In genomic region chr11:115608421-115609399, GRCm38 (mm10) we compare ENCODE assay signal across 15 mouse cellular contexts. TPM values are rescaled to one million over a fixed set of nuclear protein-coding genes. Genes with fewer than 3 reads are reported as not detected.
A peak's percentile ranks its signal among the peaks of the same experiment; 100 is the strongest.
DNase-seq lines count a peak whose midpoint lies in the region; ATAC-seq lines count a peak whose summit lies in the region.
"Had no signal": no experiment of that assay in that cellular context is flagged by ENCODE, and none has a peak within 500 bp of the region (broad histone marks: within the 10 kb centered on the region; RNA-seq: fewer than 3 reads in every experiment).

No protein-coding gene starts in this region.

- no peak overlapping the region for H3K9ac ChIP-seq in kidney, embryonic 15.5 days
- 0 out of 2 replicates have a peak overlapping the region, but pooled peaks have one; percentile 17 for H3K9ac ChIP-seq in neural tube, embryonic 12.5 days
- no peak overlapping the region for H3K9ac ChIP-seq in neural tube, embryonic 15.5 days (replicated peaks)
- H3K9ac ChIP-seq: forebrain, embryonic 12.5 days had no signal

- H3K9me3 ChIP-seq in kidney, embryonic 15.5 days (replicated peaks), result no peaks in the 10 kb centered on the region
- H3K9me3 ChIP-seq in neural tube, embryonic 12.5 days, result no peaks in the 10 kb centered on the region
- no peaks in the 10 kb centered on the region for H3K9me3 ChIP-seq in neural tube, embryonic 15.5 days (replicated peaks)
- H3K9me3 ChIP-seq: forebrain, embryonic 12.5 days had no signal

- no peak overlapping the region for H3K4me3 ChIP-seq in kidney, embryonic 15.5 days (replicated peaks)
- no peak overlapping the region for H3K4me3 ChIP-seq in neural tube, embryonic 12.5 days
- H3K4me3 ChIP-seq in neural tube, embryonic 15.5 days (replicated peaks), result no peak overlapping the region
- H3K4me3 ChIP-seq: forebrain, embryonic 12.5 days had no signal

- 83% methylated on average over 23 of the region's 23 CpGs for WGBS in kidney, embryonic 15.5 days
- 83% methylated on average over 23 of the region's 23 CpGs for WGBS in neural tube, embryonic 12.5 days
- 76% methylated on average over 23 of the region's 23 CpGs for WGBS in neural tube, embryonic 15.5 days

- 0 out of 2 replicates have a peak overlapping the region, but pooled peaks have one; percentile 13 for H3K27ac ChIP-seq in kidney, embryonic 15.5 days
- H3K27ac ChIP-seq in neural tube, embryonic 12.5 days, result no peak overlapping the region
- no peak overlapping the region for H3K27ac ChIP-seq in neural tube, embryonic 15.5 days (replicated peaks)
- H3K27ac ChIP-seq: forebrain, embryonic 12.5 days had no signal

- H3K4me2 ChIP-seq in kidney, embryonic 15.5 days, result no peak overlapping the region
- H3K4me2 ChIP-seq in neural tube, embryonic 12.5 days (replicated peaks), result no peak overlapping the region
- no peak overlapping the region for H3K4me2 ChIP-seq in neural tube, embryonic 15.5 days
- H3K4me2 ChIP-seq: forebrain, embryonic 12.5 days had no signal

- peaks cover 39% of the 10 kb centered on the region for H3K4me1 ChIP-seq in kidney, embryonic 15.5 days
- peaks cover 25% of the 10 kb centered on the region for H3K4me1 ChIP-seq in neural tube, embryonic 12.5 days
- H3K4me1 ChIP-seq in neural tube, embryonic 15.5 days, result peaks cover 36% of the 10 kb centered on the region

- peak; percentile 43 for DNase-seq in cerebellum, adult 9-11 months
- no peak for DNase-seq in cerebellum, adult 18-20 months
- DNase-seq in kidney, postnatal 14 days, result no peak
- DNase-seq in retina, embryonic 14.5 days (ENCODE audit: low spot score), result peak; percentile 25
- no peak for DNase-seq in natural killer cell, adult 2 months (ENCODE audit: low spot score in 2 of 2)
- DNase-seq: gastrocnemius, postnatal 36 days; kidney, postnatal 36 days; lung, adult 2 months; right cerebral cortex, postnatal 14 days; thymus, adult 18-20 months had no signal

- ATAC-seq in kidney, embryonic 15.5 days (replicated peaks; ENCODE audit: low FRiP score), result no peak
- ATAC-seq in neural tube, embryonic 12.5 days (ENCODE audit: low FRiP score, low read depth), result no peak
- no peak for ATAC-seq in neural tube, embryonic 15.5 days (ENCODE audit: low FRiP score)
- ATAC-seq: inflammation-experienced regulatory T-cells, adult 6 months had no signal

- H3K36me3 ChIP-seq in kidney, embryonic 15.5 days, result peaks cover 53% of the 10 kb centered on the region
- peaks cover 46% of the 10 kb centered on the region for H3K36me3 ChIP-seq in neural tube, embryonic 12.5 days
- peaks cover 40% of the 10 kb centered on the region for H3K36me3 ChIP-seq in neural tube, embryonic 15.5 days

- H3K27me3 ChIP-seq in kidney, embryonic 15.5 days, result no peaks in the 10 kb centered on the region
- H3K27me3 ChIP-seq in neural tube, embryonic 12.5 days (replicated peaks), result no peaks in the 10 kb centered on the region
- 0 out of 2 replicates have a peak, but pooled peaks cover 6% of the 10 kb centered on the region for H3K27me3 ChIP-seq in neural tube, embryonic 15.5 days (replicated peaks)
- H3K27me3 ChIP-seq: forebrain, embryonic 12.5 days had no signal

RNA-seq across cellular contexts. Expression of gene Mif4gd, which starts 4.1 kb away (rescaled TPM):
- polyA plus RNA-seq in kidney, embryonic 15.5 days (2015; fragmentation: Nextera tagmentation; extraction: Ambion mirVana), result 35.8 and 37.6 TPM in 2 replicates
- 11.6 and 12.5 TPM in 2 replicates for polyA plus RNA-seq in neural tube, embryonic 12.5 days (2016; fragmentation: Nextera tagmentation; extraction: Ambion mirVana)
- polyA plus RNA-seq in neural tube, embryonic 15.5 days (2015; fragmentation: Nextera tagmentation; extraction: Ambion mirVana), result 11.5 and 19.4 TPM in 2 replicates

RNA-seq across cellular contexts. Expression of gene Gga3, which starts 4.9 kb away (rescaled TPM):
- 18.5 and 20.7 TPM in 2 replicates for polyA plus RNA-seq in kidney, embryonic 15.5 days (2015; fragmentation: Nextera tagmentation; extraction: Ambion mirVana)
- polyA plus RNA-seq in neural tube, embryonic 12.5 days (2016; fragmentation: Nextera tagmentation; extraction: Ambion mirVana), result 33.7 and 38.5 TPM in 2 replicates
- 34.6 and 35.0 TPM in 2 replicates for polyA plus RNA-seq in neural tube, embryonic 15.5 days (2015; fragmentation: Nextera tagmentation; extraction: Ambion mirVana)

RNA-seq across cellular contexts. Expression of gene Mrps7, which starts 5.0 kb away (rescaled TPM):
- 102 and 103 TPM in 2 replicates for polyA plus RNA-seq in kidney, embryonic 15.5 days (2015; fragmentation: Nextera tagmentation; extraction: Ambion mirVana)
- 85.2 and 90.2 TPM in 2 replicates for polyA plus RNA-seq in neural tube, embryonic 12.5 days (2016; fragmentation: Nextera tagmentation; extraction: Ambion mirVana)
- 81.0 and 83.8 TPM in 2 replicates for polyA plus RNA-seq in neural tube, embryonic 15.5 days (2015; fragmentation: Nextera tagmentation; extraction: Ambion mirVana)

RNA-seq across cellular contexts. Expression of gene Slc25a19, which starts 19.4 kb away (rescaled TPM):
- polyA plus RNA-seq in kidney, embryonic 15.5 days (2015; fragmentation: Nextera tagmentation; extraction: Ambion mirVana), result 45.8 and 48.3 TPM in 2 replicates
- 27.5 and 28.2 TPM in 2 replicates for polyA plus RNA-seq in neural tube, embryonic 12.5 days (2016; fragmentation: Nextera tagmentation; extraction: Ambion mirVana)
- polyA plus RNA-seq in neural tube, embryonic 15.5 days (2015; fragmentation: Nextera tagmentation; extraction: Ambion mirVana), result 49.0 and 52.8 TPM in 2 replicates

RNA-seq across cellular contexts. Expression of gene Nup85, which starts 44.5 kb away (rescaled TPM):
- polyA plus RNA-seq in kidney, embryonic 15.5 days (2015; fragmentation: Nextera tagmentation; extraction: Ambion mirVana), result 174 and 190 TPM in 2 replicates
- 141 and 143 TPM in 2 replicates for polyA plus RNA-seq in neural tube, embryonic 12.5 days (2016; fragmentation: Nextera tagmentation; extraction: Ambion mirVana)
- polyA plus RNA-seq in neural tube, embryonic 15.5 days (2015; fragmentation: Nextera tagmentation; extraction: Ambion mirVana), result 101 and 120 TPM in 2 replicates

Comparison
In these comparisons a context has a peak if more than half of its experiments do, and no peak if none do; other contexts are left out.
1. DNase-seq: peak in cerebellum, adult 9-11 months (single experiment) and retina, embryonic 14.5 days (single experiment); none in cerebellum, adult 18-20 months (0 of 2), kidney, postnatal 14 days (single experiment) and natural killer cell, adult 2 months (0 of 2).